Mouse (Mus musculus): ENCODE data around the gene Magi1.

DNA sequence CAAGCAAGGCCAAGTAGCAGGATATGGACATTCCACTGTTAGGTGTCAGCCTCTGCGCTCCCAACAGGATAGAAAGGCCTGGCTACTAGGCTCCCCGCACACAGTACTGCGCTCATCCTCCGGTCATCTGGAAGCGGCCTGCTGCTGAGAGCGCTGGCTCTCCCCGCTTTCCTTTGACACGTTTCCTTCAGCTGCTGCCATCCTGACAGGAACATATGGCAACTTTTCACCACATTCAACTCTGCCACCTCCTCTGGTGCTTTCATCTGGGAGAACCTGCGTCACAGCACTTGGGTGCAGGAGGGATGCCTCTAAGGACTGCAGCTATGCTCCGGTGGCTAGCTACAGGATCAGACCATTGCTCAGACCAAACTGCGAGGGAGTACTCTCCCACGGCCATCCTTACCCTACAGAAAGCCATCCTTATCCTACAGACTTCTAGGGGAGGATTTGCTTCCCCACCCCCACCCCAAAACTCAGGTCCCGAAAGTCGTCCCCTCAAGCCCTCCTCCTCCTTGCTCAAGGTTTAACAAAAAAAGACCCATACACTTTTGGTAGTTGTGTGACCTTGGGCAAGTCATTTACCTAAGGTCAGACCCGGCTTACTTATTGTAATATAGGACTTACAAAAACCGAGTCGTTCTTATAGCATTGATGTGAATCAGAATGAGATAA, 2.0 kb downstream of the Magi1 start:
- TF ChIP-seq POLR2A (IDR thresholded peaks at IDR 0.05; ENCODE audit: insufficient read depth, low read depth, low read length) (peak; percentile 34; the same call in 1 of the 2 replicates), CTCF (IDR thresholded peaks at IDR 0.05) (no peak)
